Mouse (Mus musculus): ENCODE measurements at regions not wholly inside any gene's neighbourhood (a gene's known extent, or its start where the extent isn't known, plus 50 kb on each side); places are given as distances from the start of the nearest gene placed in this dataset.
"Not testable (repeated sequence)": the region's sequence is repeated elsewhere in the genome, so short reads cannot be mapped to it uniquely, and the experiment has no call there.

GRCm38 (mm10) chr12:3153705-3154104 is 156.1 kb downstream of the Rab10 start:
- TF ChIP-seq HCFC1 (IDR thresholded peaks at IDR 0.05; ENCODE audit: borderline replicate concordance, insufficient read depth, low read length); ZNF384 (IDR thresholded peaks at IDR 0.05; ENCODE audit: low read depth, low read length): not testable (repeated sequence)
